Mouse (Mus musculus): ENCODE results near the gene Arf3. TPM values are rescaled to one million over a fixed set of nuclear protein-coding genes. Genes with fewer than 3 reads are reported as not detected.

Gene Arf3
- polyA plus RNA-seq, 1 experiment from 2014 or later = 37.1 TPM

DNA sequence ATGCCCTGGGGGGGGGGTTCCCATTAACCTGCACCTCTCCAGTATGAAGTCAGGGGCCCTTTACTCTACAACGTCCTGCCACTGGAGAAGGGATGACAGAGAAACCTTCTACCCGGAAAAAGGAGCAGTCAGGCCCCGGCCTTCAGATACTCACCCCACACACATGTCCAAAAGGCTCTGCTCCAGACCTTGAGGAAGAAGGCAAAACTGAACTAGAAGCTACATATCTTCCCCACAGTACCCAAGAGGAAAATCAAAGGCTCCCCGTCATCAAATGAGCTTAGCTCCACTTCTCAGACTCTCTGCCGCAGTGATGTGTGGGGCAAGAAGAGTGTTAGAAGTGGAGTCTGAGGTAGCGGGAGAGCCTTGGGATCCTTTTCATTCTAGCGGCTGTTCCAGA lies 36.3 kb downstream of the Arf3 start:
- H3K27me3 ChIP-seq (replicated peaks; ENCODE audit: control insufficient read depth, insufficient read depth, low read length) = 0 out of 2 replicates have a peak, but pooled peaks cover 8% of the 10 kb centered on the region
- H3K4me1 ChIP-seq (replicated peaks; ENCODE audit: control insufficient read depth, insufficient read depth, low read length) = peaks cover 15% of the 10 kb centered on the region
- H3K9me3 ChIP-seq (ENCODE audit: control insufficient read depth, low read length) = no peaks in the 10 kb centered on the region
- no peak overlapping the region for H3K27ac ChIP-seq (ENCODE audit: low read depth)
- H3K36me3 ChIP-seq (ENCODE audit: control insufficient read depth, insufficient read depth, low read length) = no peaks in the 10 kb centered on the region
- WGBS = 41% methylated on average over 7 of the region's 7 CpGs
- ATAC-seq (replicated peaks; ENCODE audit: low FRiP score, low TSS enrichment, low read depth) (no peak), DNase-seq (ENCODE audit: low spot score) (no peak)
- H3K9ac ChIP-seq (ENCODE audit: low read length) = peak overlapping the region; percentile 53; the same call in 1 of the 2 replicates
- peak overlapping the region; percentile 83 for H3K4me2 ChIP-seq (ENCODE audit: low read length)
- H3K4me3 ChIP-seq (ENCODE audit: low read depth, low read length) = peak overlapping the region; percentile 62

DNA sequence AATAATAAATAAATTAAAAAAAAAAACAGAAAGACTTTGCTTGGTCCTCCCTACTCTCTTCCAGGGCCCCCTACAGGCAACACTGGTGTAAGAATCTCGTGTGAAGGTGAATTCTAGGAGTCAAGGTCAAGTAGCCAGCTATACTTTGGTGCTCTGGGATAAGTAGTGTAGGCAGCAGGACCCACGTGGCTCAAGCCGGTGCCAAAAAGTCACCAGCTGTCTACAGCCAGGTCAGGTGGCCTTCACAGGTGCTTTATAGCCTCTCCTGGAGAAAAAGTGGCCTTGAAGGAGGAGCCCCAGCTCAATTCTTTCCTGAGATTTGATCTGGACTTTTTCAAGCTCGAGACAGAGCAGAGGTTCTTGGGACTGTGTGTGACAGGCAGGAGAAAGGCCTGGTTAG lies 36.9 kb downstream of the Arf3 start:
- H3K4me2 ChIP-seq (ENCODE audit: low read length) = no peak overlapping the region
- ATAC-seq (replicated peaks; ENCODE audit: low FRiP score, low TSS enrichment, low read depth) (no peak), DNase-seq (ENCODE audit: low spot score) (no peak)
- H3K4me3 ChIP-seq (ENCODE audit: low read depth, low read length) = no peak overlapping the region
- 0 out of 2 replicates have a peak, but pooled peaks cover 8% of the 10 kb centered on the region for H3K27me3 ChIP-seq (replicated peaks; ENCODE audit: control insufficient read depth, insufficient read depth, low read length)
- H3K4me1 ChIP-seq (replicated peaks; ENCODE audit: control insufficient read depth, insufficient read depth, low read length) = peaks cover 15% of the 10 kb centered on the region
- no peak overlapping the region for H3K9ac ChIP-seq (ENCODE audit: low read length)
- H3K36me3 ChIP-seq (ENCODE audit: control insufficient read depth, insufficient read depth, low read length) = no peaks in the 10 kb centered on the region
- H3K9me3 ChIP-seq (ENCODE audit: control insufficient read depth, low read length) = no peaks in the 10 kb centered on the region
- H3K27ac ChIP-seq (ENCODE audit: low read depth) = no peak overlapping the region
- WGBS = 78% methylated on average over 4 of the region's 4 CpGs

DNA sequence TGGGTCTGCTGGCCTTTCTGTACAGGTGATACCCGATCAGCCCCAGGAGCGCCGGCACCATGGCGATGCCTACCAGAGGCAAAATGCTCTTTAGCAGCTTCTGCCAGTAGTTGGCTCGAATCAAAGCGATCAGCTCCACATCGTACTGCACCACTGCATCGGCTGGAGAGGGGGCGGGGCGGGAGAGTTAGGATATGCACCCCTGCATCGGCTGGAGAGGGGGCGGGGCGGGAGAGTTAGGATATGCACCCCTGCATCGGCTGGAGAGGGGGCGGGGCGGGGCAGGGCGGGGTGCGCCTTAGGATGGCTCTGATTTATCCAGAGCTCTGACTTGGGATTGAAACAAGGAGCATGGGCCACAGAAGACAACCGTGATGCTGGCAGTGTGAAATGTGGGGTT lies 38.6 kb downstream of the Arf3 start:
- H3K27ac ChIP-seq (ENCODE audit: low read depth) = no peak overlapping the region
- H3K9me3 ChIP-seq (ENCODE audit: control insufficient read depth, low read length) = no peaks in the 10 kb centered on the region
- H3K27me3 ChIP-seq (replicated peaks; ENCODE audit: control insufficient read depth, insufficient read depth, low read length) = 0 out of 2 replicates have a peak, but pooled peaks cover 8% of the 10 kb centered on the region
- ATAC-seq (replicated peaks; ENCODE audit: low FRiP score, low TSS enrichment, low read depth) = no peak
- no peaks in the 10 kb centered on the region for H3K36me3 ChIP-seq (ENCODE audit: control insufficient read depth, insufficient read depth, low read length)
- H3K4me3 ChIP-seq (ENCODE audit: low read depth, low read length) = no peak overlapping the region
- no peak for DNase-seq (ENCODE audit: low spot score)
- WGBS = 30% methylated on average over 19 of the region's 19 CpGs
- no peak overlapping the region for H3K9ac ChIP-seq (ENCODE audit: low read length)
- peaks cover 15% of the 10 kb centered on the region for H3K4me1 ChIP-seq (replicated peaks; ENCODE audit: control insufficient read depth, insufficient read depth, low read length)
- H3K4me2 ChIP-seq (ENCODE audit: low read length) = no peak overlapping the region

DNA sequence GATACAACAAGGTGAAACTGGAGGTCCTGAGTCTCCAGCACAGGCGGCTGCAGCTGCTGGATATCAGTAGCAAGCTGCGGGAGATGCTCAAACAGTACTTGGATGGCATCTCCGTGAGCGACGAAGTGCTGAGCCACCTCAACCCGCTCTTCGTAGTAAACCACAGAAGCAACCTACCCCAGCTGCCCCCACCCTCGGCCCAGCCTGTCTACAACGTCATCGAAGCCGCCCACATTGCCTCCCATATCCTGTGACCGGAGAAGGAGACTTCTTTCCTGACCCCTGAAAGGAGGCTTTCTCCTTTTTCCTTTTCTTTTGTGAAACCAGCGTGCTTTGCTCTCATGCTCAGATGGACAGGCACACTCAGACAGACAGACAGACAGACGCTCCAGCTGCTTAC lies 40.2 kb downstream of the Arf3 start:
- no peak overlapping the region for H3K4me2 ChIP-seq (ENCODE audit: low read length)

DNA sequence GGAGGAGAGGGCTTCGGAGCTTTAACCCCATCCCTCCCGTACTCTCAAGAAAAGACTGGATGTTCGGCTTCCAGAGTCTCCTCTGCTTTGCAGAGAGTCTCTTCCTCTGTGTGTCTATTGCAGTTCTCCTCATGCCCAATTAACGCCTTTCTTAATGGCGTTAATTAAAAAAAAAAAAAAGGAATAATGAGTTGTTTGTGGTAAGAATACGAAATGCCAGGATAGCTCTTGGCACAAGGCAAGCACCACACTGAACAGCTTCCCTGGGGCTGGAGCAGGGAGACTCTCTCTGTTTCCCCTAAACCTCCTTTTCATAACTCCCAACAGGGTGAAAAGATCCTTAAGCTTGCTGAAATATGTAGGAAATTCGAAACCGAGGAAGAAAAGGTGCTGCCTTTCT lies 40.8 kb downstream of the Arf3 start:
- H3K4me2 ChIP-seq (ENCODE audit: low read length) = no peak overlapping the region
- no peak overlapping the region for H3K27ac ChIP-seq (ENCODE audit: low read depth)
- no peak overlapping the region for H3K9ac ChIP-seq (ENCODE audit: low read length)
- WGBS = 78% methylated on average over 8 of the region's 8 CpGs
- H3K27me3 ChIP-seq (replicated peaks; ENCODE audit: control insufficient read depth, insufficient read depth, low read length) = 0 out of 2 replicates have a peak, but pooled peaks cover 3% of the 10 kb centered on the region
- H3K4me1 ChIP-seq (replicated peaks; ENCODE audit: control insufficient read depth, insufficient read depth, low read length) = peaks cover 11% of the 10 kb centered on the region
- ATAC-seq (replicated peaks; ENCODE audit: low FRiP score, low TSS enrichment, low read depth) (no peak), DNase-seq (ENCODE audit: low spot score) (no peak)
- no peaks in the 10 kb centered on the region for H3K9me3 ChIP-seq (ENCODE audit: control insufficient read depth, low read length)
- H3K36me3 ChIP-seq (ENCODE audit: control insufficient read depth, insufficient read depth, low read length) = no peaks in the 10 kb centered on the region
- H3K4me3 ChIP-seq (ENCODE audit: low read depth, low read length) = no peak overlapping the region

More for the DNA sequence above, 40.2 kb downstream of the Arf3 start:
- WGBS = 64% methylated on average over 14 of the region's 14 CpGs
- Histone ChIP-seq H3K9me3 (ENCODE audit: control insufficient read depth, low read length) (no peaks in the 10 kb centered on the region), H3K27me3 (replicated peaks; ENCODE audit: control insufficient read depth, insufficient read depth, low read length) (0 out of 2 replicates have a peak, but pooled peaks cover 3% of the 10 kb centered on the region), H3K4me3 (ENCODE audit: low read depth, low read length) (no peak overlapping the region), H3K27ac (ENCODE audit: low read depth) (no peak overlapping the region), H3K4me1 (replicated peaks; ENCODE audit: control insufficient read depth, insufficient read depth, low read length) (peaks cover 12% of the 10 kb centered on the region), H3K36me3 (ENCODE audit: control insufficient read depth, insufficient read depth, low read length) (no peaks in the 10 kb centered on the region), H3K9ac (ENCODE audit: low read length) (no peak overlapping the region)
- ATAC-seq (replicated peaks; ENCODE audit: low FRiP score, low TSS enrichment, low read depth) (no peak), DNase-seq (ENCODE audit: low spot score) (no peak)

DNA sequence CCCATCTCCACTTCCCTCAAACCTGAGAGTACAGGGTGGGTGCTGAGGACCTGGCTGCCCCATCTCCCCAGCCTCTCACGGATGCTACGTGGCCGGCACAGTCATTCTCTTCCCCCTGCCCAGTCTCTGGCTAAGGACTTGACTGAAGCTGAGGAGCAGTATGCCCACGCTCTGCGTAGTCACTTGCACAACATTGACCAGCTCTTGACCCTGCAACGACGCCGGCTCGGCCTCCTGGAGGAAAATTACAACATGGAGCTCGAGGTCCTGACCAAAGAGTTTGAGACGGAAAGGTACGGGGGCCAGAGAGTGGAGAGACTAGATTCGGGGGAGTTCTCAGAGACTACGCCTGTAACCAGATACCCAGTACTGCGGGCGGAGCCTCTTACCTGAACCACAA lies 45.7 kb downstream of the Arf3 start:
- Histone ChIP-seq H3K27me3 (replicated peaks; ENCODE audit: control insufficient read depth, insufficient read depth, low read length) (no peaks in the 10 kb centered on the region), H3K36me3 (ENCODE audit: control insufficient read depth, insufficient read depth, low read length) (no peaks in the 10 kb centered on the region), H3K9ac (ENCODE audit: low read length) (no peak overlapping the region), H3K4me3 (ENCODE audit: low read depth, low read length) (no peak overlapping the region), H3K9me3 (ENCODE audit: control insufficient read depth, low read length) (no peaks in the 10 kb centered on the region), H3K4me1 (replicated peaks; ENCODE audit: control insufficient read depth, insufficient read depth, low read length) (no peaks in the 10 kb centered on the region), H3K4me2 (ENCODE audit: low read length) (no peak overlapping the region), H3K27ac (ENCODE audit: low read depth) (no peak overlapping the region)
- DNase-seq (ENCODE audit: low spot score) = no peak
- no peak for ATAC-seq (replicated peaks; ENCODE audit: low FRiP score, low TSS enrichment, low read depth)
- WGBS = 59% methylated on average over 16 of the region's 16 CpGs

DNA sequence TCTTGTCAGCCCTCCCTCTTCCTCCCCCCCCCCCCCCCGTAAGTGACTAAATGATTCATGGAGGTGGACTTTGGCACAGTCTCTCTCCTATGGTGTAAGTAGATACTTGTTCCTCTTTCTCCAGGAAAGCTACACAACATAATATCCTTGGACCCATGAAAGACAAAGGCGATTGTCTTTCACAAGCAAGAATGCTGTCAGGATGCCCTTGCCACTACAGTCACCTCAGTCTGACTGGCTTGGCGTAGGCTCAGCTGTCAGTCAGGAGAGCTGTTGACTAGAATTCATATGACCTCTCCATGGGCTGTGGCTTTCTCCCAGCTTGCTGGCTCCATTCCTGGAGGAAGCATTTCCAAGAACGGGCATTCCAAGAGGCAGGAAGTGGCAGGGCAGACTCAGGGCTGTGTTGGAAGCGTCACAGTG lies 48.8 kb downstream of the Arf3 start:
- H3K9me3 ChIP-seq (ENCODE audit: control insufficient read depth, low read length) = no peaks in the 10 kb centered on the region
- no peak overlapping the region for H3K27ac ChIP-seq (ENCODE audit: low read depth)
- 58% methylated on average over 5 of the region's 5 CpGs for WGBS
- H3K4me3 ChIP-seq (ENCODE audit: low read depth, low read length) = no peak overlapping the region
- H3K4me1 ChIP-seq (replicated peaks; ENCODE audit: control insufficient read depth, insufficient read depth, low read length) = no peaks in the 10 kb centered on the region
- ATAC-seq (replicated peaks; ENCODE audit: low FRiP score, low TSS enrichment, low read depth) (no peak), DNase-seq (ENCODE audit: low spot score) (no peak)
- H3K9ac ChIP-seq (ENCODE audit: low read length) = no peak overlapping the region
- no peak overlapping the region for H3K4me2 ChIP-seq (ENCODE audit: low read length)
- no peaks in the 10 kb centered on the region for H3K36me3 ChIP-seq (ENCODE audit: control insufficient read depth, insufficient read depth, low read length)
- H3K27me3 ChIP-seq (replicated peaks; ENCODE audit: control insufficient read depth, insufficient read depth, low read length) = no peaks in the 10 kb centered on the region

DNA sequence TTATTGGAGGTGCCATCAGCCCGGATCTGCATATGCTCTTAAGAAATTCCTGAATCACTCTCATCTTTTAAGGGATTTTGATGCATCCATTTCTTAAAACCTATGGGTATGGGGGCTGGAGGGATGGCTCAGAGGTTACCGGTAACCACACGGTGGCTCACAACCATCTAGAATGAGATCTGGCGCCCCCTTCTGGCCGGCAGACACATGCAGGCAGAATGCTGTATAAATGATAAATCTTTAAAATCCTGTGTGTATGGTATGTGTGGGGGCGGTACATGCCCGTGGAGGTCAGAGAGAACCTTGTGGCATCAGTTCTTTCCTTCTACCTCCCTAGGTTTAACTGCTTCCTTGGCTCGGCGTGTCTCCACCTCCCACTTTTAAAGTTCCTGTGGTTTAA lies 52.6 kb downstream of the Arf3 start:
- 0 out of 2 replicates have a peak, but pooled peaks cover 3% of the 10 kb centered on the region for H3K27me3 ChIP-seq (replicated peaks; ENCODE audit: control insufficient read depth, insufficient read depth, low read length)
- DNase-seq (ENCODE audit: low spot score) (peak; percentile 85), ATAC-seq (replicated peaks; ENCODE audit: low FRiP score, low TSS enrichment, low read depth) (no peak; the same call in 1 of the 2 replicates)
- WGBS = 12% methylated on average over 9 of the region's 9 CpGs
- H3K4me1 ChIP-seq (replicated peaks; ENCODE audit: control insufficient read depth, insufficient read depth, low read length) = no peaks in the 10 kb centered on the region
- no peak overlapping the region for H3K9ac ChIP-seq (ENCODE audit: low read length)
- H3K4me2 ChIP-seq (ENCODE audit: low read length) = no peak overlapping the region
- no peak overlapping the region for H3K27ac ChIP-seq (ENCODE audit: low read depth)
- H3K36me3 ChIP-seq (ENCODE audit: control insufficient read depth, insufficient read depth, low read length) = no peaks in the 10 kb centered on the region
- H3K4me3 ChIP-seq (ENCODE audit: low read depth, low read length) = no peak overlapping the region
- no peaks in the 10 kb centered on the region for H3K9me3 ChIP-seq (ENCODE audit: control insufficient read depth, low read length)

DNA sequence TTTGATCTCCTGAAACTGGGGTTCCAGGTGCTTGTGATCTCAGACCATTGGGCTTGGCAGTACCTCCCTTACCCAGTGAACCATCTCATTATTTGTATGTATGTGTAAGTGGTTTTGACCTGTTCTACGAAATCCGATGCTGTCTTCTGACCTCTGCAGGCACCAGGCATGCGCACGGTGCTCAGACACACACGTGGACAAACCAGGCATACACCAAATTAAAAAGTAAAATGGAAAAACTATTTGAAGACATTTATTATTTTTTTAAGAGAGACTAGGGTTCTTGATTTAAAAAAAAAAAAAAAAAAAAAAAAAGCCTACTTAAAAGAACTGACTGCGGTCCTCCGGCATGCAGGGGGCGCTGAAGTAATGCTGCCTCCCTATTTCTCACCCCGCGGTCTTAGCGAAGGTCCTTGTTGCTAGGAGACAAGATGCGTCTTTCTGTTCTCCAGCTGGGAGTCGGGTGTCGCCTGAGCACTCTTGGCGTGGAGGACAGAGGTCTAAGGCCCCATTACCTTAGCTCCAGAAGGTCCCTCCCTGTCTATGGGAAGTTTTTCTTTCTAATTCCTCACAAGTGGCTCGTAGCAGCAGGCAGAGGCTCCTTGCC lies 55.1 kb downstream of the Arf3 start, which contains the start of gene Ccdc65:
Ccdc65 (plus strand) TSS at position 442 of the 607 bp plus-strand sequence.
- ATAC-seq (replicated peaks; ENCODE audit: low FRiP score, low TSS enrichment, low read depth) = no peak
- Histone ChIP-seq H3K27me3 (replicated peaks; ENCODE audit: control insufficient read depth, insufficient read depth, low read length) (peaks cover 16% of the 10 kb centered on the region), H3K36me3 (ENCODE audit: control insufficient read depth, insufficient read depth, low read length) (no peaks in the 10 kb centered on the region), H3K9me3 (ENCODE audit: control insufficient read depth, low read length) (no peaks in the 10 kb centered on the region), H3K27ac (ENCODE audit: low read depth) (no peak within 1 kb of the TSS), H3K4me1 (replicated peaks; ENCODE audit: control insufficient read depth, insufficient read depth, low read length) (no peaks in the 10 kb centered on the region), H3K4me2 (ENCODE audit: low read length) (peak within 1 kb of the TSS; percentile 55), H3K4me3 (ENCODE audit: low read depth, low read length) (peak within 1 kb of the TSS; percentile 30), H3K9ac (ENCODE audit: low read length) (no peak within 1 kb of the TSS)
- peak; percentile 81 for DNase-seq (ENCODE audit: low spot score)
- 21% methylated on average over 16 of the region's 16 CpGs for WGBS

All from intestine, embryonic 14.5 days (tissue).